Mouse (Mus musculus): ENCODE measurements around the gene Lrrn2.
"Not testable (repeated sequence)": the region's sequence is repeated elsewhere in the genome, so short reads cannot be mapped to it uniquely, and the experiment has no call there.

The Lrrn2 gene

GRCm38 (mm10) chr1:132928907-132929250, 48.8 kb downstream of the Lrrn2 start:
- no peak for DNase-seq (ENCODE audit: low spot score in 2 of 2)

- DNase-seq (ENCODE audit: low spot score in 2 of 2): no peak
Measured at GRCm38 (mm10) chr1:132930291-132930690, 50.2 kb downstream of the Lrrn2 start.

GRCm38 (mm10) chr1:132932421-132932820, 52.3 kb downstream of the Lrrn2 start:
- no peak for DNase-seq (ENCODE audit: low spot score in 2 of 2)

- DNase-seq (ENCODE audit: low spot score in 2 of 2): no peak
Measured at GRCm38 (mm10) chr1:132934856-132935255, 54.8 kb downstream of the Lrrn2 start.

- DNase-seq (ENCODE audit: low spot score in 2 of 2): no peak
Measured at GRCm38 (mm10) chr1:132937296-132938030, 57.4 kb downstream of the Lrrn2 start.

GRCm38 (mm10) chr1:132938975-132939374, 58.9 kb downstream of the Lrrn2 start:
- DNase-seq (ENCODE audit: low spot score in 2 of 2): no peak

GRCm38 (mm10) chr1:132945826-132946225, 65.8 kb downstream of the Lrrn2 start:
- DNase-seq (ENCODE audit: low spot score in 2 of 2): no peak

- no peak for DNase-seq (ENCODE audit: low spot score in 2 of 2)
Measured at GRCm38 (mm10) chr1:132947811-132948210, 67.7 kb downstream of the Lrrn2 start.

GRCm38 (mm10) chr1:132956809-132957208, 76.7 kb downstream of the Lrrn2 start:
- no peak for DNase-seq (ENCODE audit: low spot score in 2 of 2)

- no peak for DNase-seq (ENCODE audit: low spot score in 2 of 2)
Measured at GRCm38 (mm10) chr1:132961751-132962150, 81.7 kb downstream of the Lrrn2 start.

- DNase-seq (ENCODE audit: low spot score in 2 of 2): no peak
Measured at GRCm38 (mm10) chr1:132964106-132964505, 84.0 kb downstream of the Lrrn2 start.

GRCm38 (mm10) chr1:132964691-132965090, 84.6 kb downstream of the Lrrn2 start:
- no peak for DNase-seq (ENCODE audit: low spot score in 2 of 2)

- peak; percentile 50 to 82 for DNase-seq (ENCODE audit: low spot score in 2 of 2)
Measured at GRCm38 (mm10) chr1:132968659-132969058, 88.6 kb downstream of the Lrrn2 start.

GRCm38 (mm10) chr1:132977402-132977801, 97.3 kb downstream of the Lrrn2 start:
- DNase-seq (ENCODE audit: low spot score in 2 of 2): no peak

- no peak for DNase-seq (ENCODE audit: low spot score in 2 of 2)
Measured at GRCm38 (mm10) chr1:132981232-132981631, 101.2 kb downstream of the Lrrn2 start.

- DNase-seq (ENCODE audit: low spot score in 2 of 2): peak; percentile 55 to 73
Measured at GRCm38 (mm10) chr1:132982728-132983127, 102.7 kb downstream of the Lrrn2 start.

- DNase-seq (ENCODE audit: low spot score in 2 of 2): not testable (repeated sequence)
Measured at GRCm38 (mm10) chr1:132988556-132989459, 108.7 kb downstream of the Lrrn2 start.

All from spleen, postnatal 4 days (tissue).